Mouse (Mus musculus) adrenal gland, postnatal 14 days (tissue): ENCODE measurements around the gene Elp6. TPM values are rescaled to one million over a fixed set of nuclear protein-coding genes. Genes with fewer than 3 reads are reported as not detected.

Experiments used
- DNase-seq: peaks from one replicate; pipeline ENCODE4 v3.0.0; 2021; ENCODE audit warnings: mixed read lengths
- microRNA-seq, 2 experiments: library from miRNA; unstranded; fragments of <30 nt; microRNA quantifications; one replicate each; pipeline ENCODE4 v1.2.0; 2021
- total RNA-seq: library from RNA; stranded (reverse); gene quantifications from 2 replicates; pipeline ENCODE4 v1.2.3, GENCODE M21; 2021

The Elp6 gene
- total RNA-seq, 1 experiment from 2014 or later, result 6.5 TPM

DNA sequence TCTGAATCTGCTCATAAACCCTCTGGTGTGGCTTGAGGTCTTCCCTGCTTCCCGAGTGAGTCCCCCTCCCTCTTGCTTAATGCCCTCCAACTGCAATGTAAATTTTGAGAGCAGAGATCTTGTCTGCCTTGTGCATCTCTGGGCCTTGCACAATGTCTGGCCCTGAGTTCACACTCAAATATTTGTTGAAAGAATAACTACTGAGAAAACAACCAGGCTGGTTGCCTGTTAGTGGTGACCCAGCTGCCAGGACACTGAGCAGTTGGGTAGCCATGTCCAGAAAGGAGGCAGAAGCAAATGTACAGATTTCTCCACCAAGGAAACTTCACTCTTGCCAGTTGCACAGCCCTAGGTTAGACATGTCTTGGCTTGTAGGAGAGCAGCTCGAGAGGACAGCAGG, 53.4 kb downstream of the Elp6 start:
- no peak for DNase-seq

- no peak for DNase-seq
Measured at GRCm38 (mm10) chr9:110361299-110361698, 56.3 kb downstream of the Elp6 start.

- DNase-seq, result no peak
Measured at GRCm38 (mm10) chr9:110362337-110362736, 57.4 kb downstream of the Elp6 start.

GRCm38 (mm10) chr9:110366746-110367145, 61.8 kb downstream of the Elp6 start:
- peak; percentile 78 for DNase-seq

- no peak for DNase-seq
Measured at GRCm38 (mm10) chr9:110369860-110370259, 64.9 kb downstream of the Elp6 start.

Small RNAs within 50 kb of the gene (microRNA-seq; reads per million reads assigned to microRNA genes)
- 43.1 to 62.0 reads per million in 2 experiments for gene Mir6236

Other genes with a start within 250 kb of the Elp6 start
- 55.9 and 57.0 TPM in 2 replicates for gene Smarcc1, start 187.5 kb upstream of the Elp6 start, total RNA-seq
- 82.6 and 95.2 TPM in 2 replicates for gene Dhx30, start 187.3 kb upstream of the Elp6 start, total RNA-seq
- 14.2 and 17.2 TPM in 2 replicates for gene Cspg5, start 61.4 kb upstream of the Elp6 start, total RNA-seq
- 67.9 and 75.7 TPM in 2 replicates for gene Scap, start 28.1 kb downstream of the Elp6 start, total RNA-seq
- gene Ptpn23, start 103.0 kb downstream of the Elp6 start, total RNA-seq, result 46.6 and 47.1 TPM in 2 replicates
- gene Ngp, start 114.6 kb downstream of the Elp6 start, total RNA-seq, result 3.0 and 10.4 TPM in 2 replicates
- 12.7 and 12.9 TPM in 2 replicates for gene Klhl18, start 171.5 kb downstream of the Elp6 start, total RNA-seq
- 1.1 and 1.3 TPM in 2 replicates for gene Kif9, start 171.8 kb downstream of the Elp6 start, total RNA-seq
- 80.3 and 88.2 TPM in 2 replicates for gene Setd2, start 227.4 kb downstream of the Elp6 start, total RNA-seq